Mouse (Mus musculus): ENCODE results near the gene Twf2. TPM values are rescaled to one million over a fixed set of nuclear protein-coding genes. Genes with fewer than 3 reads are reported as not detected.

The Twf2 gene
- total and polyA plus RNA-seq, 3 experiments = 120 to 186 (median 131) TPM

GRCm38 (mm10) chr9:106173363-106173762 is 29.5 kb upstream of the Twf2 start:
- H3K9me3 ChIP-seq (replicated peaks; ENCODE audit: low read length) = no peaks in the 10 kb centered on the region
- H3K4me3 ChIP-seq (replicated peaks in 1 of 3; ENCODE audit: low read depth in 2 of 3, low read length in 2 of 3, poor library complexity in 1 of 3) = peak overlapping the region; percentile 51 to 90 (median 79)
- in situ Hi-C loops (cut with MboI; ENCODE audit: low pct_ligation_motif_present, low pct_unique_long_range_greater_than_20kb, low sequenced_read_pairs) = no loop called here
- peaks cover 6 to 40% of the 10 kb centered on the region in 2 experiments; a peak in 3 of 4 replicates for H3K4me1 ChIP-seq (ENCODE audit: control insufficient read depth in 1 of 2, insufficient read depth in 2 of 2)
- dilution Hi-C loops (cut with MboI; ENCODE audit: extremely low pct_ligation_motif_present, extremely low pct_unique_long_range_greater_than_20kb, low sequenced_read_pairs) = no loop called here
- peaks cover 19 to 34% of the 10 kb centered on the region in 2 experiments for H3K36me3 ChIP-seq (replicated peaks in 1 of 2; ENCODE audit: control insufficient read depth in 1 of 2, insufficient read depth in 1 of 2, low read length in 1 of 2)
- H3K4me2 ChIP-seq (ENCODE audit: insufficient read depth, low read depth, poor library complexity, severe bottlenecking) = peak overlapping the region; percentile 86
- H3K27ac ChIP-seq (ENCODE audit: insufficient read depth, low read depth) = no peak overlapping the region
- H3K9ac ChIP-seq (ENCODE audit: insufficient read depth, low read depth) = peak overlapping the region; percentile 73; the same call in 1 of the 2 replicates
- DNase-seq (ENCODE audit: extremely low read depth) = no peak
- TF ChIP-seq MAX (IDR thresholded peaks at IDR 0.05; ENCODE audit: low read length) (peak; percentile 70), JUN (IDR thresholded peaks at IDR 0.05; ENCODE audit: insufficient read depth, low read depth, low read length) (no peak), MXI1 (IDR thresholded peaks at IDR 0.05; ENCODE audit: low read depth, low read length) (peak; percentile 85), ELF1 (IDR thresholded peaks at IDR 0.05; ENCODE audit: low read depth, low read length) (no peak), MYC (IDR thresholded peaks at IDR 0.05; ENCODE audit: low read depth, low read length) (peak; percentile 79), CTCF (conservative IDR thresholded peaks at IDR 0.05 in 1 of 2, IDR thresholded peaks at IDR 0.05 in 1 of 2; ENCODE audit: low read depth in 2 of 2, low read length in 2 of 2) (peak in 1 of 2 experiments; percentile 26; a peak in 1 of 4 replicates), E2F4 (IDR thresholded peaks at IDR 0.05; ENCODE audit: insufficient replicate concordance, low read depth, low read length) (no peak), ZKSCAN1 (IDR thresholded peaks at IDR 0.05; ENCODE audit: borderline replicate concordance, low read depth, low read length) (no peak), MEF2A (IDR thresholded peaks at IDR 0.05; ENCODE audit: borderline replicate concordance, low read depth, low read length) (no peak), TCF12 (IDR thresholded peaks at IDR 0.05; ENCODE audit: low read depth, low read length) (no peak)
- H3K27me3 ChIP-seq (replicated peaks) = no peaks in the 10 kb centered on the region
- peaks cover 70% of the 10 kb centered on the region for H3K79me2 ChIP-seq (replicated peaks; ENCODE audit: control insufficient read depth, extremely low read depth, insufficient read depth, poor library complexity, severe bottlenecking)

- no peak overlapping the region for H3K9ac ChIP-seq (ENCODE audit: insufficient read depth, low read depth)
- H3K27ac ChIP-seq (ENCODE audit: insufficient read depth, low read depth) = no peak overlapping the region
- TF ChIP-seq BHLHE40 (IDR thresholded peaks at IDR 0.05; ENCODE audit: low read depth, low read length) (no peak), ZNF384 (IDR thresholded peaks at IDR 0.05; ENCODE audit: low read depth, low read length) (no peak), SIN3A (IDR thresholded peaks at IDR 0.05; ENCODE audit: low read length) (0 out of 2 replicates have a peak, but pooled peaks have one; percentile 27), MAX (IDR thresholded peaks at IDR 0.05; ENCODE audit: low read length) (no peak), CHD1 (IDR thresholded peaks at IDR 0.05; ENCODE audit: low read depth, low read length) (no peak), POLR2AphosphoS2 (IDR thresholded peaks at IDR 0.05; ENCODE audit: low read depth, low read length) (0 out of 2 replicates have a peak, but pooled peaks have one; percentile 36), UBTF (IDR thresholded peaks at IDR 0.05; ENCODE audit: low read depth, low read length) (no peak), JUN (IDR thresholded peaks at IDR 0.05; ENCODE audit: insufficient read depth, low read depth, low read length) (no peak), POLR2A (IDR thresholded peaks at IDR 0.05; ENCODE audit: low read depth, low read length) (no peak), TBP (conservative IDR thresholded peaks at IDR 0.05; ENCODE audit: low read depth, low read length) (no peak), USF1 (IDR thresholded peaks at IDR 0.05; ENCODE audit: low read depth, low read length) (no peak), SMC3 (IDR thresholded peaks at IDR 0.05; ENCODE audit: low read depth, low read length) (no peak)
- H3K4me2 ChIP-seq (ENCODE audit: insufficient read depth, low read depth, poor library complexity, severe bottlenecking) = peak overlapping the region; percentile 63; the same call in 1 of the 2 replicates
- in situ Hi-C loops (cut with MboI; ENCODE audit: low pct_ligation_motif_present, low pct_unique_long_range_greater_than_20kb, low sequenced_read_pairs) = no loop called here
- peaks cover 6 to 31% of the 10 kb centered on the region in 2 experiments; a peak in 3 of 4 replicates for H3K4me1 ChIP-seq (ENCODE audit: control insufficient read depth in 1 of 2, insufficient read depth in 2 of 2)
- peaks cover 31 to 57% of the 10 kb centered on the region in 2 experiments for H3K36me3 ChIP-seq (replicated peaks in 1 of 2; ENCODE audit: control insufficient read depth in 1 of 2, insufficient read depth in 1 of 2, low read length in 1 of 2)
- dilution Hi-C loops (cut with MboI; ENCODE audit: extremely low pct_ligation_motif_present, extremely low pct_unique_long_range_greater_than_20kb, low sequenced_read_pairs) = no loop called here
- H3K79me2 ChIP-seq (replicated peaks; ENCODE audit: control insufficient read depth, extremely low read depth, insufficient read depth, poor library complexity, severe bottlenecking) = peaks cover 83% of the 10 kb centered on the region
- no peaks in the 10 kb centered on the region for H3K9me3 ChIP-seq (replicated peaks; ENCODE audit: low read length)
- no peak for DNase-seq (ENCODE audit: extremely low read depth)
- H3K27me3 ChIP-seq (replicated peaks) = no peaks in the 10 kb centered on the region
- no peak overlapping the region for H3K4me3 ChIP-seq (replicated peaks in 1 of 3; ENCODE audit: low read depth in 2 of 3, low read length in 2 of 3, poor library complexity in 1 of 3)
Observed at GRCm38 (mm10) chr9:106175552-106176200, 27.2 kb upstream of the Twf2 start.

Measured in CH12.LX (cell line).